Comparison of ENCODE assay signal across 10 mouse cellular contexts in genomic region chr1:180388481-180388880, GRCm38 (mm10). TPM values are rescaled to one million over a fixed set of nuclear protein-coding genes. Genes with fewer than 3 reads are reported as not detected.
DNase-seq lines count a peak whose midpoint lies in the region; ATAC-seq lines count a peak whose summit lies in the region.
"Had no signal": no experiment of that assay in that cellular context is flagged by ENCODE, and none has a peak within 500 bp of the region (broad histone marks: within the 10 kb centered on the region; RNA-seq: fewer than 3 reads in every experiment).

No protein-coding gene starts in this region.

- H3K36me3 ChIP-seq in hindbrain, embryonic 13.5 days = no peaks in the 10 kb centered on the region
- H3K36me3 ChIP-seq in hindbrain, embryonic 12.5 days = no peaks in the 10 kb centered on the region
- H3K36me3 ChIP-seq in embryonic facial prominence, embryonic 15.5 days = no peaks in the 10 kb centered on the region
- no peaks in the 10 kb centered on the region for H3K36me3 ChIP-seq in neural tube, embryonic 14.5 days (ENCODE audit: control insufficient read depth, insufficient read depth, low read length)
- H3K36me3 ChIP-seq: limb, embryonic 12.5 days had no signal

- H3K4me3 ChIP-seq in hindbrain, embryonic 13.5 days = no peak overlapping the region
- H3K4me3 ChIP-seq in hindbrain, embryonic 12.5 days = no peak overlapping the region
- no peak overlapping the region for H3K4me3 ChIP-seq in embryonic facial prominence, embryonic 15.5 days (replicated peaks)
- H3K4me3 ChIP-seq in neural tube, embryonic 14.5 days (ENCODE audit: low read depth, low read length) = no peak overlapping the region

- no peaks in the 10 kb centered on the region for H3K9me3 ChIP-seq in hindbrain, embryonic 13.5 days
- no peaks in the 10 kb centered on the region for H3K9me3 ChIP-seq in hindbrain, embryonic 12.5 days (replicated peaks)
- no peaks in the 10 kb centered on the region for H3K9me3 ChIP-seq in embryonic facial prominence, embryonic 15.5 days (replicated peaks)
- H3K9me3 ChIP-seq in neural tube, embryonic 14.5 days (ENCODE audit: control insufficient read depth, low read length) = no peaks in the 10 kb centered on the region
- H3K9me3 ChIP-seq: limb, embryonic 12.5 days had no signal

- H3K4me2 ChIP-seq in hindbrain, embryonic 13.5 days = no peak overlapping the region
- H3K4me2 ChIP-seq in hindbrain, embryonic 12.5 days (replicated peaks) = no peak overlapping the region
- H3K4me2 ChIP-seq in embryonic facial prominence, embryonic 15.5 days (replicated peaks) = no peak overlapping the region
- H3K4me2 ChIP-seq in neural tube, embryonic 14.5 days (ENCODE audit: low read depth, low read length) = 0 out of 2 replicates have a peak overlapping the region, but pooled peaks have one; percentile 68

- H3K4me1 ChIP-seq in hindbrain, embryonic 13.5 days (replicated peaks) = peaks cover 17% of the 10 kb centered on the region
- peaks cover 19% of the 10 kb centered on the region for H3K4me1 ChIP-seq in hindbrain, embryonic 12.5 days
- peaks cover 54% of the 10 kb centered on the region for H3K4me1 ChIP-seq in embryonic facial prominence, embryonic 15.5 days
- peaks cover 9% of the 10 kb centered on the region; the same call in 1 of the 2 replicates for H3K4me1 ChIP-seq in neural tube, embryonic 14.5 days (ENCODE audit: control insufficient read depth, insufficient read depth, low read length)

- no peak overlapping the region for H3K9ac ChIP-seq in hindbrain, embryonic 13.5 days
- H3K9ac ChIP-seq in hindbrain, embryonic 12.5 days = no peak overlapping the region
- no peak overlapping the region for H3K9ac ChIP-seq in embryonic facial prominence, embryonic 15.5 days
- H3K9ac ChIP-seq in neural tube, embryonic 14.5 days (replicated peaks; ENCODE audit: low read depth, low read length) = no peak overlapping the region

- no peak for ATAC-seq in hindbrain, embryonic 13.5 days (ENCODE audit: low FRiP score)
- no peak for ATAC-seq in hindbrain, embryonic 12.5 days (ENCODE audit: low FRiP score)
- peak; percentile 51 for ATAC-seq in CD4-positive, CD25-positive, alpha-beta regulatory T cell, adult 4 months
- no peak for ATAC-seq in embryonic facial prominence, embryonic 15.5 days (ENCODE audit: insufficient number of reproducible peaks, low FRiP score, low TSS enrichment, low read depth)
- no peak for ATAC-seq in neural tube, embryonic 14.5 days (ENCODE audit: low read depth)
- no peak for ATAC-seq in erythroid progenitor cell, adult 5-6 weeks (replicated peaks; ENCODE audit: low FRiP score, poor library complexity, severe bottlenecking)
- ATAC-seq: forebrain, embryonic 16.5 days had no signal

- WGBS in hindbrain, embryonic 13.5 days = 67% methylated on average over 1 of the region's 1 CpGs
- 54% methylated on average over 1 of the region's 1 CpGs for WGBS in hindbrain, embryonic 12.5 days
- 21% methylated on average over 1 of the region's 1 CpGs for WGBS in embryonic facial prominence, embryonic 15.5 days
- 65% methylated on average over 1 of the region's 1 CpGs for WGBS in neural tube, embryonic 14.5 days

- no peak for DNase-seq in embryo, embryonic 11 days
- DNase-seq in kidney, adult 18-20 months = no peak

- H3K27ac ChIP-seq in hindbrain, embryonic 13.5 days = peak overlapping the region; percentile 1; the same call in 1 of the 2 replicates
- no peak overlapping the region for H3K27ac ChIP-seq in hindbrain, embryonic 12.5 days
- H3K27ac ChIP-seq in embryonic facial prominence, embryonic 15.5 days (replicated peaks) = peak overlapping the region; percentile 95
- H3K27ac ChIP-seq in neural tube, embryonic 14.5 days (ENCODE audit: low read depth, low read length) = no peak overlapping the region

- H3K27me3 ChIP-seq in hindbrain, embryonic 13.5 days = no peaks in the 10 kb centered on the region
- H3K27me3 ChIP-seq in hindbrain, embryonic 12.5 days = no peaks in the 10 kb centered on the region; the same call in 1 of the 2 replicates
- H3K27me3 ChIP-seq in embryonic facial prominence, embryonic 15.5 days = no peaks in the 10 kb centered on the region
- H3K27me3 ChIP-seq in neural tube, embryonic 14.5 days (ENCODE audit: control insufficient read depth, insufficient read depth, low read length) = no peaks in the 10 kb centered on the region
- H3K27me3 ChIP-seq: limb, embryonic 12.5 days had no signal

RNA-seq across cellular contexts. Expression of gene Itpkb, which starts 58.2 kb away (rescaled TPM):
- polyA plus RNA-seq in hindbrain, embryonic 13.5 days (2015; fragmentation: Nextera tagmentation; extraction: Ambion mirVana) = 2.6 and 3.4 TPM in 2 replicates
- polyA plus RNA-seq in hindbrain, embryonic 12.5 days (2016; fragmentation: Nextera tagmentation; extraction: Ambion mirVana) = 7.7 and 8.3 TPM in 2 replicates
- polyA plus RNA-seq in CD4-positive, CD25-positive, alpha-beta regulatory T cell, adult 4 months (2017; shearing (Covaris generic)) = 10 to 100 TPM; 54.6 to 56.7 TPM
- 12.3 and 13.5 TPM in 2 replicates for polyA plus RNA-seq in embryonic facial prominence, embryonic 15.5 days (2015; fragmentation: Nextera tagmentation; extraction: Ambion mirVana)
- polyA plus RNA-seq in neural tube, embryonic 14.5 days (2014; fragmentation: Nextera tagmentation; extraction: Ambion mirVana) = 2.4 and 2.9 TPM in 2 replicates
- total RNA-seq in erythroid progenitor cell, adult 5-6 weeks (2015; ENCODE audit: low replicate concordance) = 2.5 and 6.5 TPM in 2 replicates
- 1.9 and 2.6 TPM in 2 replicates for total RNA-seq in erythroid progenitor cell, adult 5-6 weeks (2017; ENCODE audit: low replicate concordance)

Comparison
In these comparisons a context has a peak if more than half of its experiments do, and no peak if none do; other contexts are left out.
1. H3K27ac ChIP-seq: peak in hindbrain, embryonic 13.5 days (single experiment) and embryonic facial prominence, embryonic 15.5 days (single experiment); none in hindbrain, embryonic 12.5 days (single experiment) and neural tube, embryonic 14.5 days (single experiment).